ENCODE assay signal across 28 mouse cellular contexts in the genomic region with DNA sequence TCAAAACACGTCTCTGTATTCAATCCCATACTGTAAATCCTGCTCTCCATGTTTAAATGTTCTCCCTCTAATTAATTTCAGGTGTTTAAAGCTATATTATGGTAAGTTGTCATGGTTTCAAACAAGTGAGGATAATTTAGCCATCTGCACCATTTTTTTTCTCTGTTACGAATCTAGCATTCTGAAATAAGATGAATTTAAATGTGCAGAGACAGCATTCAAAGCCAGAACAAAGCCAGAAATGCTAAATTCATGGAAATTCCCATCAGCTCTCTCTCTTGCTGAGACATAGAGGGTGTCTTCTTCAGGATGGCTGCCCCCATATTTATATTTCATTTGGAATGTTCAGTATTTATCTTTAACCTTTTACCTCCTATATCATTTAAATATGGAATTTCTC.
DNase-seq lines count a peak whose midpoint lies in the region; ATAC-seq and TF ChIP-seq lines count a peak whose summit lies in the region.
"Had no signal": no experiment of that assay in that cellular context is flagged by ENCODE, and none has a peak within 500 bp of the region (broad histone marks: within the 10 kb centered on the region; RNA-seq: fewer than 3 reads in every experiment).

No protein-coding gene starts in this region.

- no peak for ATAC-seq in forebrain, embryonic 15.5 days (replicated peaks)
- no peak for ATAC-seq in forebrain, embryonic 11.5 days (replicated peaks; ENCODE audit: low FRiP score)
- ATAC-seq in frontal cortex, adult (ENCODE audit: low TSS enrichment): peak; percentile 66
- ATAC-seq: CD4-positive, CD25-positive, alpha-beta regulatory T cell, adult 4 months; hindbrain, postnatal 0 days; inflammation-experienced regulatory T-cells, adult 6 months; intestine, embryonic 16.5 days had no signal

- no peaks in the 10 kb centered on the region for H3K36me3 ChIP-seq in forebrain, embryonic 15.5 days
- H3K36me3 ChIP-seq in forebrain, embryonic 11.5 days (ENCODE audit: control insufficient read depth, insufficient read depth, low read length): no peaks in the 10 kb centered on the region
- no peaks in the 10 kb centered on the region for H3K36me3 ChIP-seq in midbrain, embryonic 10.5 days
- H3K36me3 ChIP-seq: embryonic facial prominence, embryonic 15.5 days; heart, embryonic 12.5 days; heart, embryonic 15.5 days had no signal

- TF ChIP-seq POLR2A in brain, embryonic 14.5 days (IDR thresholded peaks at IDR 0.05; ENCODE audit: borderline replicate concordance, extremely low read depth, insufficient read depth, insufficient read length, poor library complexity, severe bottlenecking): no peak

- H3K27me3 ChIP-seq in forebrain, embryonic 15.5 days: no peaks in the 10 kb centered on the region
- H3K27me3 ChIP-seq in forebrain, embryonic 11.5 days (ENCODE audit: control insufficient read depth, insufficient read depth, low read length): no peaks in the 10 kb centered on the region
- no peaks in the 10 kb centered on the region for H3K27me3 ChIP-seq in midbrain, embryonic 10.5 days (ENCODE audit: low read depth, poor library complexity, severe bottlenecking)
- H3K27me3 ChIP-seq: embryonic facial prominence, embryonic 15.5 days; heart, embryonic 12.5 days; heart, embryonic 15.5 days had no signal

- H3K4me1 ChIP-seq in forebrain, embryonic 15.5 days: peaks cover 7% of the 10 kb centered on the region; the same call in 1 of the 2 replicates
- no peaks in the 10 kb centered on the region for H3K4me1 ChIP-seq in forebrain, embryonic 11.5 days (replicated peaks; ENCODE audit: control insufficient read depth, insufficient read depth, low read length)
- H3K4me1 ChIP-seq in midbrain, embryonic 10.5 days: no peaks in the 10 kb centered on the region
- H3K4me1 ChIP-seq: embryonic facial prominence, embryonic 15.5 days; heart, embryonic 12.5 days; heart, embryonic 15.5 days had no signal

- H3K4me2 ChIP-seq in forebrain, embryonic 15.5 days (replicated peaks): no peak overlapping the region
- H3K4me2 ChIP-seq in forebrain, embryonic 11.5 days (ENCODE audit: low read depth, low read length, severe bottlenecking): no peak overlapping the region
- H3K4me2 ChIP-seq: embryonic facial prominence, embryonic 15.5 days; heart, embryonic 12.5 days; heart, embryonic 15.5 days; hindbrain, embryonic 14.5 days had no signal

- WGBS in forebrain, embryonic 15.5 days: 54% methylated on average over 2 of the region's 2 CpGs
- WGBS in forebrain, embryonic 11.5 days: 86% methylated on average over 2 of the region's 2 CpGs
- 90% methylated on average over 2 of the region's 2 CpGs for WGBS in midbrain, embryonic 10.5 days

- no peaks in the 10 kb centered on the region for H3K9me3 ChIP-seq in forebrain, embryonic 15.5 days
- no peaks in the 10 kb centered on the region for H3K9me3 ChIP-seq in forebrain, embryonic 11.5 days (ENCODE audit: control insufficient read depth, low read length)
- no peaks in the 10 kb centered on the region for H3K9me3 ChIP-seq in midbrain, embryonic 10.5 days (replicated peaks)
- H3K9me3 ChIP-seq: embryonic facial prominence, embryonic 15.5 days; heart, embryonic 12.5 days; heart, embryonic 15.5 days had no signal

- TF ChIP-seq CTCF in brain, embryonic 14.5 days (IDR thresholded peaks at IDR 0.05; ENCODE audit: borderline replicate concordance, extremely low read depth, insufficient read depth, insufficient read length): no peak

- H3K27ac ChIP-seq in forebrain, embryonic 15.5 days (replicated peaks): peak overlapping the region; percentile 63
- H3K27ac ChIP-seq in forebrain, embryonic 11.5 days (ENCODE audit: low read depth, low read length): no peak overlapping the region
- no peak overlapping the region for H3K27ac ChIP-seq in midbrain, embryonic 10.5 days (replicated peaks)
- H3K27ac ChIP-seq: embryonic facial prominence, embryonic 15.5 days; heart, embryonic 15.5 days; hindbrain, embryonic 14.5 days; hindbrain, postnatal 0 days had no signal

- H3K9ac ChIP-seq in forebrain, embryonic 15.5 days (replicated peaks): no peak overlapping the region
- no peak overlapping the region for H3K9ac ChIP-seq in forebrain, embryonic 11.5 days (ENCODE audit: low read length)
- H3K9ac ChIP-seq: embryonic facial prominence, embryonic 15.5 days; heart, embryonic 12.5 days; heart, embryonic 15.5 days; hindbrain, embryonic 14.5 days had no signal

- no peak for DNase-seq in forebrain, embryonic 11.5 days (ENCODE audit: low spot score)
- DNase-seq in frontal cortex, postnatal 14 days (ENCODE audit: low spot score in 2 of 2): no peak
- peak; percentile 56 for DNase-seq in brain, adult 2 months (ENCODE audit: low read depth, low spot score)
- peak; percentile 54 for DNase-seq in brain, embryonic 14.5 days (ENCODE audit: low read depth)
- DNase-seq in midbrain, embryonic 10.5 days (ENCODE audit: low spot score): no peak
- no peak for DNase-seq in cerebellum, adult 11-12 months
- DNase-seq: adrenal gland, adult 2 months; adrenal gland, postnatal 14 days; cerebellum, adult 11 months; cerebellum, adult 8-10 months; cerebellum, postnatal 10 days; cerebellum, postnatal 36 days; embryo, embryonic 11 days; gastrocnemius, postnatal 25 days; heart, adult 18-20 months; heart, postnatal 10 days; heart, postnatal 4 days; kidney, adult 18-20 months had no signal

- no peak overlapping the region for H3K4me3 ChIP-seq in forebrain, embryonic 15.5 days
- no peak overlapping the region for H3K4me3 ChIP-seq in forebrain, embryonic 11.5 days (ENCODE audit: low read depth, low read length)
- H3K4me3 ChIP-seq in midbrain, embryonic 10.5 days: no peak overlapping the region
- H3K4me3 ChIP-seq: embryonic facial prominence, embryonic 15.5 days; heart, embryonic 12.5 days; heart, embryonic 15.5 days had no signal

Comparison
In these comparisons a context has a peak if more than half of its experiments do, and no peak if none do; other contexts are left out.
1. DNase-seq: peak in brain, adult 2 months (single experiment) and brain, embryonic 14.5 days (single experiment); none in forebrain, embryonic 11.5 days (single experiment), frontal cortex, postnatal 14 days (0 of 2), midbrain, embryonic 10.5 days (single experiment) and cerebellum, adult 11-12 months (single experiment).